ENCODE assay signal across 8 mouse cellular contexts in the genomic region with DNA sequence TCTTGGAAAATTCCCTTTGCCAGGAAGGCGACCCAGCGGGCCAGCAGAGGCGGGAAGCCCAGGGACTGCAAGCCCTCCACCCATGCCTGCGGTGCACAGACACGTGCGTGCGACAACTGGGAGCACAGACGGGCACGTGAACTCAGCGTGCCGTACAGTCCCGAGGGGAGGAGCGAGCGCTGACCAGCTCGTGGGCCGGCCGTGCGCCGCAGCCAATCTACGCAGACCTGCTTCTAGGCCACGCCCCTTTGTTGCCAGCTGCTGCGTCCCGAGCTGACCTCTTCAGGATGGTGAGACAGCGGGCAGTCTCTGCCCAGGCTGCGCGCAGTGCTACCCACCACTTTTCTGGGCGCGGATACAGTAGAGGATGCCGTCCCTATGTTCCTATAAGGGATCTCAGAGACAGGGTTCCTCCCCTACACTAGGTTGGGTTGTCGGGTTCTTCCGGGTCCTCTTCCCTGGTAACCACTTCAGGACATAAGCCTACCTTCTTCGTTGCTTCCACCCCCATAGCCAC. TPM values are rescaled to one million over a fixed set of nuclear protein-coding genes. Genes with fewer than 3 reads are reported as not detected.
A peak's percentile ranks its signal among the peaks of the same experiment; 100 is the strongest.
DNase-seq lines count a peak whose midpoint lies in the region; ATAC-seq and TF ChIP-seq lines count a peak whose summit lies in the region.

No protein-coding gene starts in this region.

- peak overlapping the region; percentile 71 for H3K4me2 ChIP-seq in embryonic facial prominence, embryonic 14.5 days (ENCODE audit: low read depth, low read length)
- peak overlapping the region; percentile 73 for H3K4me2 ChIP-seq in limb, embryonic 11.5 days (ENCODE audit: low read depth, severe bottlenecking)
- H3K4me2 ChIP-seq in midbrain, embryonic 13.5 days (replicated peaks), result peak overlapping the region; percentile 88

- TF ChIP-seq POLR2A in bone marrow, adult 2 months (IDR thresholded peaks at IDR 0.05; ENCODE audit: borderline replicate concordance, control insufficient read depth, low read depth, low read length), result peak; percentile 62; the same call in 1 of the 2 replicates
- TF ChIP-seq POLR2A in heart, adult 2 months (IDR thresholded peaks at IDR 0.05; ENCODE audit: insufficient read depth, low read depth, low read length), result peak; percentile 91
- TF ChIP-seq POLR2A in kidney, adult 2 months (IDR thresholded peaks at IDR 0.05; ENCODE audit: low read depth, low read length), result peak; percentile 75
- TF ChIP-seq POLR2A in small intestine, adult 2 months (IDR thresholded peaks at IDR 0.05; ENCODE audit: low read depth, low read length), result peak; percentile 70; the same call in 1 of the 2 replicates

- intact Hi-C loops in heart, adult 2 months (cut with DNase I), result loop anchor here (1.0 to 5.0 kb wide), 2 partner anchors 33 to 108 kb away; no protein-coding TSS in a partner anchor

- peak overlapping the region; percentile 81 for H3K4me3 ChIP-seq in bone marrow, adult 2 months (replicated peaks; ENCODE audit: control insufficient read depth, low read depth, low read length)
- peak overlapping the region; percentile 44 for H3K4me3 ChIP-seq in embryonic facial prominence, embryonic 14.5 days (ENCODE audit: low read depth, low read length)
- peak overlapping the region; percentile 66 for H3K4me3 ChIP-seq in heart, adult 2 months
- H3K4me3 ChIP-seq in kidney, adult 2 months (ENCODE audit: insufficient read depth, low read depth, low read length), result peak overlapping the region; percentile 71
- H3K4me3 ChIP-seq in limb, embryonic 11.5 days (ENCODE audit: low read depth, low read length), result peak overlapping the region; percentile 31
- H3K4me3 ChIP-seq in midbrain, embryonic 13.5 days (replicated peaks), result peak overlapping the region; percentile 49
- peak overlapping the region; percentile 73 for H3K4me3 ChIP-seq in small intestine, adult 2 months (ENCODE audit: low read depth, low read length)

- 1% methylated on average over 32 of the region's 32 CpGs for WGBS in bone marrow, adult 2 months
- WGBS in embryonic facial prominence, embryonic 14.5 days, result under 1% methylated on average over 30 of the region's 32 CpGs
- WGBS in heart, adult 2 months, result under 1% methylated on average over 32 of the region's 32 CpGs
- WGBS in kidney, adult 2 months, result under 1% methylated on average over 32 of the region's 32 CpGs
- WGBS in limb, embryonic 11.5 days, result 1% methylated on average over 32 of the region's 32 CpGs
- under 1% methylated on average over 32 of the region's 32 CpGs for WGBS in midbrain, embryonic 13.5 days
- WGBS in small intestine, adult 2 months, result under 1% methylated on average over 32 of the region's 32 CpGs

- ATAC-seq in embryonic facial prominence, embryonic 14.5 days (ENCODE audit: low read depth), result peak; percentile 98
- ATAC-seq in limb, embryonic 11.5 days (ENCODE audit: insufficient number of reproducible peaks, low FRiP score, low TSS enrichment, low read depth), result peak; percentile 97
- ATAC-seq in midbrain, embryonic 13.5 days, result peak; percentile 99

- no peaks in the 10 kb centered on the region for H3K79me2 ChIP-seq in heart, adult 2 months (replicated peaks; ENCODE audit: control insufficient read depth, insufficient read depth, low read length)

- peak; percentile 98 for TF ChIP-seq EP300 in heart, adult 2 months (IDR thresholded peaks at IDR 0.05; ENCODE audit: insufficient read depth, low read depth, low read length)

- no peak for TF ChIP-seq CTCF in bone marrow, adult 2 months (IDR thresholded peaks at IDR 0.05; ENCODE audit: control insufficient read depth, insufficient read depth, low read length)
- no peak for TF ChIP-seq CTCF in heart, adult 2 months (IDR thresholded peaks at IDR 0.05)
- no peak for TF ChIP-seq CTCF in kidney, adult 2 months (conservative IDR thresholded peaks at IDR 0.05; ENCODE audit: insufficient read depth, insufficient read length, low read depth, low read length)
- peak; percentile 10; the same call in 1 of the 2 replicates for TF ChIP-seq CTCF in small intestine, adult 2 months (IDR thresholded peaks at IDR 0.05; ENCODE audit: extremely low read depth, insufficient read length, insufficient replicate concordance, low read depth, low read length)

- H3K9ac ChIP-seq in embryonic facial prominence, embryonic 14.5 days (ENCODE audit: low read depth, low read length), result peak overlapping the region; percentile 58
- H3K9ac ChIP-seq in heart, adult 2 months (ENCODE audit: low read depth, low read length), result peak overlapping the region; percentile 64
- 0 out of 2 replicates have a peak overlapping the region, but pooled peaks have one; percentile 35 for H3K9ac ChIP-seq in limb, embryonic 11.5 days (ENCODE audit: low read length)
- H3K9ac ChIP-seq in midbrain, embryonic 13.5 days (replicated peaks), result peak overlapping the region; percentile 61

- peak overlapping the region; percentile 71 for H3K27ac ChIP-seq in bone marrow, adult 2 months (ENCODE audit: control insufficient read depth, insufficient read depth, low read depth, low read length, poor library complexity)
- no peak overlapping the region for H3K27ac ChIP-seq in embryonic facial prominence, embryonic 14.5 days (replicated peaks; ENCODE audit: low read depth, low read length)
- H3K27ac ChIP-seq in heart, adult 2 months, result peak overlapping the region; percentile 83
- peak overlapping the region; percentile 98 for H3K27ac ChIP-seq in kidney, adult 2 months (ENCODE audit: insufficient read depth, low read depth, low read length)
- H3K27ac ChIP-seq in limb, embryonic 11.5 days (replicated peaks; ENCODE audit: low read depth, low read length), result no peak overlapping the region
- H3K27ac ChIP-seq in midbrain, embryonic 13.5 days, result no peak overlapping the region
- peak overlapping the region; percentile 90 for H3K27ac ChIP-seq in small intestine, adult 2 months (ENCODE audit: insufficient read depth, low read depth, low read length)

- H3K4me1 ChIP-seq in bone marrow, adult 2 months (ENCODE audit: control insufficient read depth, insufficient read depth, low read length), result peaks cover 5% of the 10 kb centered on the region
- 0 out of 2 replicates have a peak, but pooled peaks cover 4% of the 10 kb centered on the region for H3K4me1 ChIP-seq in embryonic facial prominence, embryonic 14.5 days (ENCODE audit: control insufficient read depth, insufficient read depth, low read length)
- H3K4me1 ChIP-seq in heart, adult 2 months (ENCODE audit: control insufficient read depth, insufficient read depth, low read length), result peaks cover 4% of the 10 kb centered on the region
- H3K4me1 ChIP-seq in kidney, adult 2 months (ENCODE audit: control insufficient read depth, insufficient read depth, low read length), result peaks cover 7% of the 10 kb centered on the region
- H3K4me1 ChIP-seq in limb, embryonic 11.5 days (ENCODE audit: control insufficient read depth, insufficient read depth, low read length), result no peaks in the 10 kb centered on the region
- H3K4me1 ChIP-seq in midbrain, embryonic 13.5 days (replicated peaks), result peaks cover 5% of the 10 kb centered on the region
- no peaks in the 10 kb centered on the region; the same call in 1 of the 2 replicates for H3K4me1 ChIP-seq in small intestine, adult 2 months (ENCODE audit: control insufficient read depth, insufficient read depth, insufficient read length, low read length)

- no peaks in the 10 kb centered on the region for H3K36me3 ChIP-seq in embryonic facial prominence, embryonic 14.5 days (ENCODE audit: control insufficient read depth, insufficient read depth, low read length)
- no peaks in the 10 kb centered on the region for H3K36me3 ChIP-seq in heart, adult 2 months (ENCODE audit: control insufficient read depth, insufficient read depth, low read length)
- H3K36me3 ChIP-seq in kidney, adult 2 months (ENCODE audit: control insufficient read depth, insufficient read depth, low read length), result no peaks in the 10 kb centered on the region
- H3K36me3 ChIP-seq in limb, embryonic 11.5 days (ENCODE audit: control insufficient read depth, insufficient read depth, low read length), result no peaks in the 10 kb centered on the region
- no peaks in the 10 kb centered on the region for H3K36me3 ChIP-seq in midbrain, embryonic 13.5 days
- no peaks in the 10 kb centered on the region for H3K36me3 ChIP-seq in small intestine, adult 2 months (ENCODE audit: control insufficient read depth, insufficient read depth, low read length)

- H3K27me3 ChIP-seq in embryonic facial prominence, embryonic 14.5 days (replicated peaks; ENCODE audit: control insufficient read depth, insufficient read depth, low read length), result no peaks in the 10 kb centered on the region
- no peaks in the 10 kb centered on the region for H3K27me3 ChIP-seq in heart, adult 2 months (ENCODE audit: control insufficient read depth, insufficient read depth, low read length)
- H3K27me3 ChIP-seq in kidney, adult 2 months (replicated peaks; ENCODE audit: control insufficient read depth, insufficient read depth, low read length), result no peaks in the 10 kb centered on the region
- no peaks in the 10 kb centered on the region for H3K27me3 ChIP-seq in limb, embryonic 11.5 days (ENCODE audit: control insufficient read depth, insufficient read depth, low read length)
- H3K27me3 ChIP-seq in midbrain, embryonic 13.5 days, result peaks cover 17% of the 10 kb centered on the region
- H3K27me3 ChIP-seq in small intestine, adult 2 months (ENCODE audit: control insufficient read depth, insufficient read depth, low read length), result no peaks in the 10 kb centered on the region

- peak; percentile 39 for DNase-seq in 3134 (ENCODE audit: extremely low read depth, insufficient read length, low spot score)
- peak; percentile 96 for DNase-seq in embryonic facial prominence, embryonic 14.5 days (ENCODE audit: low spot score)
- peak; percentile 94 to 97 for DNase-seq in heart, adult 2 months
- peak; percentile 99 for DNase-seq in kidney, adult 2 months
- DNase-seq in limb, embryonic 11.5 days (ENCODE audit: low spot score), result peak; percentile 88

- H3K9me3 ChIP-seq in embryonic facial prominence, embryonic 14.5 days (ENCODE audit: control insufficient read depth, low read length), result no peaks in the 10 kb centered on the region
- no peaks in the 10 kb centered on the region for H3K9me3 ChIP-seq in limb, embryonic 11.5 days (ENCODE audit: control insufficient read depth, low read length)
- no peaks in the 10 kb centered on the region for H3K9me3 ChIP-seq in midbrain, embryonic 13.5 days

RNA-seq across cellular contexts. Expression of a gene that starts 18.4 kb away (rescaled TPM):
- 9.1 and 24.3 TPM in 2 replicates for polyA plus RNA-seq in bone marrow, adult 2 months (2011; ENCODE audit: insufficient read depth, insufficient read length, low replicate concordance, missing spikeins)
- 9.2 and 9.8 TPM in 2 replicates for polyA plus RNA-seq in embryonic facial prominence, embryonic 14.5 days (2014; fragmentation: Nextera tagmentation; extraction: Ambion mirVana)
- total RNA-seq in heart, adult 2 months (2021), result 10 to 100 TPM in 1 of 2 experiments, 1 to 10 TPM in 1; 9.0 to 12.1 TPM
- polyA plus RNA-seq in heart, adult 2 months (2012; rRNA removed), result 13.1 and 14.3 TPM in 2 replicates
- polyA plus RNA-seq in kidney, adult 2 months (2012; rRNA removed), result 18.3 and 22.2 TPM in 2 replicates
- polyA plus RNA-seq in limb, embryonic 11.5 days (2014; fragmentation: Nextera tagmentation; extraction: Ambion mirVana), result 11.7 and 13.8 TPM in 2 replicates
- polyA plus RNA-seq in midbrain, embryonic 13.5 days (2015; fragmentation: Nextera tagmentation; extraction: Ambion mirVana), result 23.4 and 24.8 TPM in 2 replicates
- 14.2 and 15.5 TPM in 2 replicates for polyA plus RNA-seq in small intestine, adult 2 months (2012; rRNA removed)

Comparison
In these comparisons a context has a peak if more than half of its experiments do, and no peak if none do; other contexts are left out.
1. DNase-seq: peak in every context shown above with its lines; median percentile 99 in kidney, adult 2 months; 96 in embryonic facial prominence, embryonic 14.5 days; 96 in heart, adult 2 months; 88 in limb, embryonic 11.5 days; 39 in 3134.
2. H3K27ac ChIP-seq: peak in bone marrow, adult 2 months (single experiment), heart, adult 2 months (single experiment), kidney, adult 2 months (single experiment) and small intestine, adult 2 months (single experiment); none in embryonic facial prominence, embryonic 14.5 days (single experiment), limb, embryonic 11.5 days (single experiment) and midbrain, embryonic 13.5 days (single experiment).
3. H3K4me3 ChIP-seq: peak in every context shown above with its lines; median percentile 81 in bone marrow, adult 2 months; 73 in small intestine, adult 2 months; 71 in kidney, adult 2 months; 66 in heart, adult 2 months; 49 in midbrain, embryonic 13.5 days; 44 in embryonic facial prominence, embryonic 14.5 days; 31 in limb, embryonic 11.5 days.
4. Peak in every context shown above with its lines, with median percentiles within 50 percentile points of each other: POLR2A ChIP-seq, ATAC-seq, H3K4me2 ChIP-seq and H3K9ac ChIP-seq.